Mouse (Mus musculus) ES-E14 (cell line): ENCODE measurements at regions not wholly inside any gene's neighbourhood (a gene's known extent, or its start where the extent isn't known, plus 50 kb on each side); places are given as distances from the start of the nearest gene placed in this dataset.

Experiments
- DNase-seq: peaks from one replicate; pipeline ENCODE4 v3.0.0-alpha.2; 2013; ENCODE audit warnings: low read depth, low spot score
- H3K27ac ChIP-seq: 2 replicates; pipeline ENCODE4 v1.5.1; 2012; ENCODE audit warnings: low read depth, mild to moderate bottlenecking, low read length, moderate library complexity, mixed read lengths; ENCODE audit not compliant: poor library complexity, insufficient read depth, severe bottlenecking
- H3K36me3 ChIP-seq: 2 replicates; pipeline ENCODE4 v1.6.1; 2012; ENCODE audit warnings: mild to moderate bottlenecking, low read length, moderate library complexity, mixed read lengths; ENCODE audit not compliant: control insufficient read depth, poor library complexity, insufficient read depth, severe bottlenecking
- H3K4me1 ChIP-seq, 2 experiments: fragments of 150-350 bp in 1 of 2; sonication (generic) in 1 of 2; 2 replicates each; pipeline ENCODE4 v1.6.1; 2012; ENCODE audit warnings: low read length in 2 of 2, mild to moderate bottlenecking in 1 of 2, mixed read lengths in 1 of 2; ENCODE audit not compliant: control insufficient read depth in 2 of 2, insufficient read depth in 2 of 2, poor library complexity in 1 of 2
- H3K4me3 ChIP-seq, 2 experiments: fragments of 150-350 bp in 1 of 2; sonication (generic) in 1 of 2; 2 replicates each; pipeline ENCODE4 v1.5.1; 2012; ENCODE audit warnings: low read length in 2 of 2, low read depth in 1 of 2, mild to moderate bottlenecking in 1 of 2, mixed read lengths in 1 of 2; ENCODE audit not compliant: insufficient read depth in 1 of 2, poor library complexity in 1 of 2, severe bottlenecking in 1 of 2
- H3K9ac ChIP-seq: 2 replicates; pipeline ENCODE4 v1.6.1; 2012; ENCODE audit warnings: low read depth, mild to moderate bottlenecking, low read length, mixed read lengths; ENCODE audit not compliant: poor library complexity, insufficient read depth, severe bottlenecking
- H3K9me3 ChIP-seq: fragments of 150-350 bp; sonication (generic); 2 replicates; pipeline ENCODE4 v1.6.1; 2012; ENCODE audit warnings: low read depth, mild to moderate bottlenecking, low read length; ENCODE audit not compliant: control insufficient read depth, insufficient read depth
- CHD2 ChIP-seq: IDR thresholded peaks from 2 replicates; pipeline ENCODE4 v1.6.1; 2014; ENCODE audit warnings: mild to moderate bottlenecking, low read depth, low read length, inconsistent platforms
- HCFC1 ChIP-seq: IDR thresholded peaks from 2 replicates; pipeline ENCODE4 v1.6.1; 2012; ENCODE audit warnings: low read length, inconsistent platforms, borderline replicate concordance; ENCODE audit not compliant: insufficient read depth
- MAFK ChIP-seq: IDR thresholded peaks from 2 replicates; pipeline ENCODE4 v1.6.1; 2014; ENCODE audit warnings: mild to moderate bottlenecking, low read depth, low read length, inconsistent platforms; ENCODE audit not compliant: insufficient read depth
- ZC3H11A ChIP-seq: IDR thresholded peaks from 2 replicates; pipeline ENCODE4 v1.6.1; 2012; ENCODE audit warnings: low read depth, mild to moderate bottlenecking, inconsistent platforms, low read length, borderline replicate concordance
- ZNF384 ChIP-seq: IDR thresholded peaks from 2 replicates; pipeline ENCODE4 v1.6.1; 2012; ENCODE audit warnings: low read depth, low read length, inconsistent platforms
- in situ Hi-C, 2 experiments: fragments of 600-800 bp; cut with MboI; formaldehyde crosslinking; loops; one replicate each; pipeline ENCODE4 v1.15.1; 2025; ENCODE audit warnings: low sequenced_read_pairs in 2 of 2, inconsistent platforms in 1 of 2; ENCODE audit not compliant: unreplicated experiment in 2 of 2

DNA sequence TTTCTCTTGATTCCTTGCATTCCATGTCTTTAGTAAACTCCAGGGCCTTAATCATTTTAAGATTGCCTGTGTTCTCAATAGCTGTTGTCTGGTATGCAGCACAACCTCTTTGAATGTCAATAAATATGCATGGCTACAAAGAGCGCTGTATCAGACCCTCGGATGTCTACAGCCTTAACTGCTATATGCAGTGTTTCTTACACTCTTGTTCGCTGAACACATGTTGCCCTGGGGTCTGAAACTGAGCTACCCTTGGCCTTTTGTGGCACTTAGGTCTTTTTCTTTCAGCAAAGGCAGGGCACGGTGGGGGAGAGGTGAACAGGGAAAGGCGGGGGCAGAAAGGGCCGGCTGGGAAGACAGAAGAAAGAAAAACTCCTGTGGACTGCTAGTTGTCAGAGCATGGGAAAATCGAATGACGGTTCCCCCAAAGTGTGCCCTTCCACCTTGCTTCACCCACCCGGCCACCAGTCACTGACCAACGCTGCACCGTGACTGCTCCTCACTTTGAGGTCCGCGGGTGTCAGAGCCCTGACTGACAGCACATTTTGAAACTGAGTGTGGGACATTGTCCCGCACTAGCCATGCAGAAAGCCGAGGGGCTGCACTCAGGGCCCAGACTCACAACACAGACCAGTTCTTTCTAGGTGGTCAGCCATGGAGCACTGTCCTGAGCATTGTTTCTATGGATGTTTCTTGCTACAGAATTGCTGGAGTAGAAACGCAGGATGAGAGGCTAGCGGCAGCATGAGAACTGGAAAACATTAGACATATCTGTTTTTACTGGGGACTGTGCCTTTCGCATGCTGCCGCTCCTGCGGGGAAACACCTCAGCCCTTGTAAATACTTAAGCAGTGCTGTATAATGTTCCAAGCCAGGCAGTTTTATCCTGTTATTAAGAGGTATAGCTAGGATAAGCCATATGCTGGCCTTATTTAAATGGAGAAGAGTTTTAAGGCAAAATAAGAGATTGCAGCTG lies 804.6 kb upstream of the Pou3f3 start:
- no peak for DNase-seq
- no peak overlapping the region for H3K9ac ChIP-seq
- in situ Hi-C loops, result no loop called here
- no peaks in the 10 kb centered on the region for H3K9me3 ChIP-seq
- H3K27ac ChIP-seq, result no peak overlapping the region
- no peaks in the 10 kb centered on the region for H3K4me1 ChIP-seq
- H3K4me3 ChIP-seq, result no peak overlapping the region
- TF ChIP-seq MAFK, result no peak
- no peak for TF ChIP-seq HCFC1
- TF ChIP-seq CHD2, result no peak
- no peak for TF ChIP-seq ZNF384
- TF ChIP-seq ZC3H11A, result no peak
- H3K36me3 ChIP-seq, result no peaks in the 10 kb centered on the region

DNA sequence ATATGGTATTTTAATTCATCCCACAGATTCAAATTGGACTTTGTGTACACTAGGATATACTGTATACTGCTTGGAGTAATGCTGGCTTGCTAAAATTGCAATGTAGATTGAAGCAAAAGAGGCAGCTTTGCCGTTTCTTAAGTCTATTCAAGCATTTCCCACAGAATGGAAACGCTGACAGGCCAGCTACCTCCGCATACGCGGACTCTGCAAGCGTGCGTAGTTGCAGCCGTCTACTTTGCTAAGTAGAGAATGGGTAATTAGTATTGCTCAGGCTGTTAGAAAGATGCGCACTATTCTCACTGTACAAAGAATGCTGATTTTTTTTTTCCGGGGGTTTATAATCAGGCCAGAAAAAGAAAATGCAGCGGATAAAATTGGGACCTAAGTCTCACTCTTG lies 803.8 kb upstream of the Pou3f3 start:
- Histone ChIP-seq H3K4me3 (no peak overlapping the region), H3K9me3 (no peaks in the 10 kb centered on the region), H3K27ac (no peak overlapping the region), H3K4me1 (no peaks in the 10 kb centered on the region), H3K9ac (no peak overlapping the region), H3K36me3 (no peaks in the 10 kb centered on the region)
- DNase-seq, result no peak
- in situ Hi-C loops, result no loop called here
- TF ChIP-seq CHD2 (no peak), HCFC1 (no peak), ZC3H11A (no peak), ZNF384 (no peak), MAFK (no peak)

- H3K9me3 ChIP-seq, result no peaks in the 10 kb centered on the region
- H3K27ac ChIP-seq, result no peak overlapping the region
- no peak overlapping the region for H3K4me3 ChIP-seq
- in situ Hi-C loops, result no loop called here
- no peak overlapping the region for H3K9ac ChIP-seq
- no peaks in the 10 kb centered on the region for H3K4me1 ChIP-seq
- H3K36me3 ChIP-seq, result no peaks in the 10 kb centered on the region
- DNase-seq, result no peak
- TF ChIP-seq CHD2 (no peak), MAFK (no peak), ZNF384 (no peak), HCFC1 (no peak)
Measured at GRCm38 (mm10) chr1:41892376-41892775, 803.2 kb upstream of the Pou3f3 start.

GRCm38 (mm10) chr1:41897768-41898330 lies 797.7 kb upstream of the Pou3f3 start:
- no peaks in the 10 kb centered on the region for H3K4me1 ChIP-seq
- H3K9me3 ChIP-seq, result no peaks in the 10 kb centered on the region
- in situ Hi-C loops, result no loop called here
- H3K27ac ChIP-seq, result no peak overlapping the region
- H3K9ac ChIP-seq, result no peak overlapping the region
- no peak overlapping the region for H3K4me3 ChIP-seq
- TF ChIP-seq HCFC1, result no peak
- no peak for TF ChIP-seq CHD2
- TF ChIP-seq ZNF384, result no peak
- no peak for TF ChIP-seq ZC3H11A
- TF ChIP-seq MAFK, result no peak
- no peaks in the 10 kb centered on the region for H3K36me3 ChIP-seq
- DNase-seq, result no peak
